Mouse (Mus musculus) mature B cell (primary cell): ENCODE results near the gene Ap3s2.

Source experiments
- in situ Hi-C: fragments of 300-500 bp; cut with MboI; formaldehyde crosslinking; loops from 2 replicates; pipeline ENCODE4 v1.14.3; 2019

Ap3s2 gene

GRCm38 (mm10) chr7:79920344-79920983 is at the start of gene Ap3s2:
TSS of gene Ap3s2 (minus strand) at chr7:79920649.
- in situ Hi-C loops, result no loop called here

- in situ Hi-C loops, result no loop called here
Measured at GRCm38 (mm10) chr7:79968326-79968725, 47.9 kb upstream of the Ap3s2 start.

GRCm38 (mm10) chr7:79961600-79961999 is 41.2 kb upstream of the Ap3s2 start:
- in situ Hi-C loops, result no loop called here

DNA sequence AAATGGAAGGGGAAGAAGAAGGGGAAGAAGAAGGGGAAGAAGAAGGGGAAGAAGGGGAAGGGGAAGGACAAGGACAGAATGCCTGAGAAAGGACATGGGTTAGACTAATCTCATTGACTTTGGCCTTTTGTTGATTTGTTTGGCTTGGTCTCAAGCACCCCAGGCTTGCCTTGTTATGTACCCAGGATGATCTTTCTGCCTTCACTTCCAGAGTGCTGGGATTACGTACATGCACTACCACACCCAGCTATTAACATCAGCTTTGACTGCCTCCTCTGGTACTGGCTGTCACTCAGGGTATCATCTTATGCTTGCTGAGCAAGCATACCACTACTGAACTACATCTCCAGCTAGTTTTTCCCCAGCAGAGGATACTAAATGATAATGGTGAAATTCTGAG is 35.7 kb upstream of the Ap3s2 start:
- in situ Hi-C loops, result no loop called here

GRCm38 (mm10) chr7:79954890-79955289 is 34.4 kb upstream of the Ap3s2 start:
- in situ Hi-C loops, result no loop called here

GRCm38 (mm10) chr7:79951038-79951437 is 30.6 kb upstream of the Ap3s2 start:
- in situ Hi-C loops, result no loop called here

DNA sequence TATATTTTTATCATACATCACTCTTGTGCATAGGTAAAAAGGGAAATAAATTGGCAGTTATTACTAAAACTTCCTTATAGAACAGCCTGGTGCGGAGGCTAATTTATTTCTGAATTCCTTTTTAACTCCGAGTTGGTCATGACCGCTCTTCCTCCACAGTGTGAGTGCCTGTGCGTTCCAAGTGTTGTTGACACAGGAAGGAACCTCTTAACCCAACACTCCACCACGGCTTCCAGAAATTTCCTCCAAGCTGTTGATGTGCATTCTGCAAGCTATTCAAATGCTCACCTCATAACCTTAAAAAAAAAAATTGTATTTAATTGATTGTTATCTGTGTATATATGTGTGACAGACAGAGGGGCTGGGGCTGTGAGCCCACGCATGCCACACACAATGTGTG is 29.8 kb upstream of the Ap3s2 start:
- in situ Hi-C loops, result no loop called here

DNA sequence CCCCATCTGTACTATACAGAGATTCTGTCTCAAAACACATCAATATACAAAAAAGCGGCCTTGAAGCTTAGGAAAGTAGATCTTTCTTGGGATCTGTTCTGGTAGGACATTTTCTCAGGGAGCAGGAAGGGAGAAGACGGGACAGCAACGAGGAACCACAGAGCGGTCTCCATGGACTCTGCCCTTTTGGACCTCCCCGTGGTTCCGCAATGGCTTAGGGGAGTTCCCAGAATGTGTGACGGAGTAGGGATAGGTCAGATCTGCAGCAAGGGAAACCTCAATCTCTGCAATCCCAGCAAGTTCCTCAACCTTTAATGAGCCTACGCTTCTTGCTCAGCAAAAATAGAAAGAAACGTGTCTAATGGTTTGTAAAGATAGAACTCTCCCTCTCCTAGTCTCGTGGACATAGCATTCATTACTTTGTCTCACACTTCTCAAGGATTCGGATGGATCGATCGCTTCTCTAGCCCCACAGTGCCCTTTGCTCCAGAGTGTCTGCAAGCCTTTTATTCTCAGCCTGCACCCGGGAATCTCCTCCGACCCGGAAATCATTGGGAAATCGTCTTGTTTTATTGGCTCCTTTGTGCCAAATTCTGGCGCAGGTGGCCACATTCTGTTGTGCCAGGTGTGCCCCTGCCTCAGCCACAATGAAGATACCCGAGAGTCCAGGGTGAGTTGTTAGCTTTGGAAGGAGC is 15.2 kb upstream of the Ap3s2 start:
- in situ Hi-C loops, result no loop called here

DNA sequence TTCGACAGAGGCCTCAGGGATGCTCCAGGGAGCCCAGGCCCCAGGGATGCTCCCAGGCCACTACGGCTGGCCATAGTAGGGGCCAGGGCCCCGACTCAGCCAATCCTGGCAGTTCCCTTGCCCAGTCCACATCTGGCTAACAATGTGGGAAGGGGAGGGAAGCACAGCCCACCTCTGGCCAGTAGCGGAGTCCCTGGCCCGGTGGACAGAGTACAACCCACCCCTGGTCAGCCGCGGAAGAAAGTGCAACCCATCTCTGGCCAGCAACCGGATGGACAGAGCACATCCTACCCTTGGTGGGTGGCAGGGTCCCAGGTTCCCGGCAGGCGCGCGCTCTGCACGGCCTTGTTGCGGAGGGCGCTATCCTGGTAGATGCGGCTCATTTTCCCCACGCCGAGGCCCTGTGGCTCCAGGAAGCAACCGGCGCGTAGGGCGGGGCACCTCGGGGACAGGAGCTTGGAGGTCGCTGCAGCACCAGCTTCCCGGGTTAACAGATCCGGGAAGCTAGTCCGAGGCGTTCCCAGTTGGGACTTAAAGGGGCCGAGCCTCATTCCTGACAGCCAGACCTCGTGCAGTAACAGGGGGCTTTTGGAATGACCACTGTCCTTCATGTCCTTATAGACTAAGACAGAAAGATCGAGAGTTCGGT is 14.5 kb upstream of the Ap3s2 start, which contains the start of gene Arpin:
Gene Arpin (minus strand): TSS at position 498 of the 649 bp plus-strand sequence.
- in situ Hi-C loops, result no loop called here

GRCm38 (mm10) chr7:79934461-79934860 is 14.0 kb upstream of the Ap3s2 start:
- in situ Hi-C loops, result no loop called here

DNA sequence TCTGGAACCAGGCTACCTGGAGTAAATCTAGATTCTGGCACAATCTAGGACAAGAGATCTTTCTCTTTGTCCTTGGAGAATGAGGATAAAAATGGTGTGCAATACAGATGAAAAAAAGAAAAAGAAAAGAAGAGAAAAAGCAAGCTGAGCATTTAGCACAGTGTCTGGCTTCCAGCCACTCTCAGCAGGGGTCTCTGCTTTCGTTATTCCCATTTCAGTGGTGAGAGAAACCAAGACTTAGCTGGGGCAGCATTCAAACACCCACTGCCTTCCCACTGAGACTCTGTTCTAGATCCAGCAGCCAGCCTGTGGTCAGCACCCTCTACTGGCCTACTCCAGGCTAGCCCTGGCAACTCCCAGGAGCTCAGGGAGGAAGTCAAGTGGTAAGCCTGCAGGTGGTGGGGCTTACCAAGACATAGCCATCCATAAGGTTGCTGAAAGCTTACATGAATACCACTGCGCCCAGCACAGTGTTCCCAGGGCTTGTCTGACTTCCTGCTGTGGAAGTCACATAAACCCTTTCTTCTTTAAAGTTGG is 8.1 kb upstream of the Ap3s2 start:
- in situ Hi-C loops, result no loop called here

GRCm38 (mm10) chr7:79914556-79914955 is 5.9 kb downstream of the Ap3s2 start:
- in situ Hi-C loops, result no loop called here

- in situ Hi-C loops, result no loop called here
Measured at GRCm38 (mm10) chr7:79907356-79907755, 13.1 kb downstream of the Ap3s2 start.

DNA sequence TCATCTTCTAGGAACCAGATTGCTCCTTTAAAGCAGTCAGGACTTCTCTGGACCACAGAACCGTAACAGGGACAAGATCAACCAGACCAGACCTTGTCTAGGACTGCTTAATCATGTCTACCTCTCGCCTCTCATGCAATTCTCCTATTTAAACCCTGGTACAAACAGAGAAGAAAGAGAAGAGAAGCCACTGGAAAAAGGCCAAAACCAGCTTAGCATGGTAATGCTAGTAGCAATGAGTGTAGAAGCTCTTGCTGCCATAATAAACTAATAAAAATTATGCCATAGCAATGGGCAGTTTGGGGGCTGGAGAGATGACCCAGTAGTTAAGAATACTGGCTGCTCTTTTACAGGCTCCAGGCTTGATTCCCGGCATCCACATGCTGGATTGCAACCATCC is 13.5 kb downstream of the Ap3s2 start:
- in situ Hi-C loops, result no loop called here

DNA sequence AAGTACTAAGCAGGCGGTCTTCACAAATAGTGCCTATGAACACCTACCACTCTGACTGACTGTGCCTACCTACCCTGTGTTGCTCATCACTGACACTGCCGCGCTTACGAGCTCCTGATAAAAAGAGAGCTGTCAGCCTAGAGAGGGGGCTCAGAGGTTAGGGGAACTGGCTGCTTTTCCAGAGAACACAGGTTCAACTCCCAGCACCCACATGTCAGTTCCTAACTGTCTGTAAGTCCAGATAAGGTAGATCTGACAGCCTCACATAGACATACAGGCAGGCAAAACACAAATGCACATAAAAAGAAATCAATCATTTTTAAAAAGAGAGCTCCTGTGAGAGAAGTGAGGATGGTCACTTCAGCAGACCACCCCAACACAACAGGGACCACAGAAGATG is 15.3 kb downstream of the Ap3s2 start:
- in situ Hi-C loops, result no loop called here

DNA sequence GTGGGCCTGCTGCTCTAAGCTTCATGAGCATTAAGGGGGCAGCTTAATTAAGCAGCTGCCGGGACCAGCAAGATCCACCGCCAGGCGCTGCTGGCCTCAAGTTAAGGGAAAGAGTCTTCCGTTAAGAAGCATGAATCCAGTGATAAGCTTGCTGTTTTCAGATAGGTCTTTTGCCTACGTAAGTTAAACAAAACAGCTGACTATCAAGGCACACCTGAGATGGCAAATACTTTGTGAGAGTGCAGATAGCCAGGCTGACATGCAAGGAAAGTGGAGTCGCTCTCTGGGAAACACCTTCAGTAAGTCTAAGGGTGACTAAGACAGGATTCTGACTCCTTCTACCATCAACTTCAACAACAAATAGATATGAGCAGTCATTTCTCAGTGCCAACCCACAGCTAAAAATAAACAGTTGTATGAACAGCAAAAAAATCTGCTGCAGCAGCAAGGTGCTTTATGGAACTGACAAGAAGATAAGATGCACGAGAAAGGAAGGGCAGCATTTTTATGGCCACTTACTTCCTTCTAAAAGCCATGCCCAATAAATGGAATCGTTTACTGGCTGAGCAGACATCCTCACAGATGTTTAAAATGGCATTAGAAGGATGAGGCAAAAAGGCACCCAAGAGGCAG is 17.2 kb downstream of the Ap3s2 start:
- in situ Hi-C loops, result no loop called here

- in situ Hi-C loops, result no loop called here
Measured at GRCm38 (mm10) chr7:79900753-79901152, 19.7 kb downstream of the Ap3s2 start.

GRCm38 (mm10) chr7:79895225-79895624 is 25.2 kb downstream of the Ap3s2 start:
- in situ Hi-C loops, result no loop called here

- in situ Hi-C loops, result no loop called here
Measured at GRCm38 (mm10) chr7:79894790-79895189, 25.7 kb downstream of the Ap3s2 start.

GRCm38 (mm10) chr7:79892576-79893428 is 27.6 kb downstream of the Ap3s2 start:
- in situ Hi-C loops, result no loop called here

DNA sequence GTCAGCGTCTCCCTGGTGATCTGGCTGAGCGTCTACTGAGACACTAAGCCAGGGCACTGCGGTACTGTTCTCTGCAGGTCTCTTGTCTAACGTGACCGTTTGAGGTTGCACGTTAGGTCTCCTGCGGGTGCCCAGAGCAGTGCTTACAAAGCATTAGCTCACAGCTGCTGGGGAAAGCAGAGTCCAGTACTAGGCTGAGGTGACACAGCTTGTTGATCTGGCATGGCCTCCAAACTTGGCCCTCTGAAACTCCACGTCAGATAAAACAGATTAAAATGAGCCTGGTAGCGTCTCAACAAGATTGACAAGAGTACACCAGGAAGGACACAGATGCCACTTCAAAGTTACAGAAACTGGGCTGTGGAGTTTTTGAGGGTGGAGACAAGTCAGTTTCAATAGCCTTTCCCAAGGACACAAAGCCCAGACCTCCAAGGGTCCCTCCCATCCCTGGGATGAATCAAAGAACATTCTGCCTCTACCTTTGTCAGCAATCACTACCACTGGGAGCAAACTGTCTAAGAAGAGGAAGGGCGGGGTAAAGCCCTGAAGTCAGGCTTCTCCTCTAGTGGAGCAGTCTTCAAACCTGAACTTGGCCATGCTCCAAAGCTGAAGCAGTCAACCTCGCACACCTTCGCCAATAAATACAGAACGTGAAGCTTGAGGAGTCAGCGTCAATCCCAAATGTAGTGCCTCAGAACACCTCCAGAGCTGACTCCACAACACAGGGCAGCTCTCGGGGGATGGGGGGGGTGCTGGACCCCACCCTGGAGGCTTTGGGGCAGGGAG is 29.8 kb downstream of the Ap3s2 start:
- in situ Hi-C loops, result no loop called here
